Mouse (Mus musculus): ENCODE measurements around the gene Klhdc7b. TPM values are rescaled to one million over a fixed set of nuclear protein-coding genes. Genes with fewer than 3 reads are reported as not detected.

Klhdc7b gene
- polyA plus RNA-seq, 1 experiment from 2014 or later: not detected

DNA sequence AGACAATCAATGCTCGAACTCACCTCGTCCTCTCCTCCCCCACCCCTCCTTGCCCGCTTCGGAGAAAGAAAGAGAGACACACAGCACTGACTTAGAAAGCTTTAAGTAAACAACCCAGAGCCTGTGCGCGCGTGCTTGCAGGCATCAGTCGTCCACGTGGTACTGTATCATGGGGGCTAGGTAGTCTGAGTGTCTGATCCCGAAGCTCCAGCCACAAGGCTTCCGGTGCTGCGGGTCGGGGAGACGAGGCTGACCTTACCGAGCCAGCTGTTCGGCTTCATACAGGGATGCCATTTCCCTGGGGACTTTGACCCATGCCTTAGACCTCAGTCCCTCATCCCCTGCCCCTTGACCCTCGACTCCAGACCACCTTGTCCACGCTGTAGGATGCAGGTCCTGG, 7.4 kb upstream of the Klhdc7b start:
- Histone ChIP-seq H3K4me3 (peak overlapping the region; percentile 32), H3K27me3 (replicated peaks; ENCODE audit: low read depth, poor library complexity, severe bottlenecking) (peaks cover 79% of the 10 kb centered on the region), H3K4me1 (peaks cover 55% of the 10 kb centered on the region), H3K27ac (replicated peaks) (no peak overlapping the region), H3K9me3 (no peaks in the 10 kb centered on the region), H3K36me3 (replicated peaks) (peaks cover 6% of the 10 kb centered on the region)
- DNase-seq (ENCODE audit: low spot score): peak; percentile 37
- 5% methylated on average over 18 of the region's 18 CpGs for WGBS

GRCm38 (mm10) chr15:89377938-89378828, 6.5 kb upstream of the Klhdc7b start:
- peak; percentile 25 for DNase-seq (ENCODE audit: low spot score)
- Histone ChIP-seq H3K4me3 (peak overlapping the region; percentile 53), H3K27me3 (replicated peaks; ENCODE audit: low read depth, poor library complexity, severe bottlenecking) (peaks cover 85% of the 10 kb centered on the region), H3K27ac (replicated peaks) (peak overlapping the region; percentile 36; the same call in 1 of the 2 replicates), H3K36me3 (replicated peaks) (no peaks in the 10 kb centered on the region), H3K9me3 (no peaks in the 10 kb centered on the region), H3K4me1 (peaks cover 47% of the 10 kb centered on the region)
- WGBS: 10% methylated on average over 46 of the region's 46 CpGs

DNA sequence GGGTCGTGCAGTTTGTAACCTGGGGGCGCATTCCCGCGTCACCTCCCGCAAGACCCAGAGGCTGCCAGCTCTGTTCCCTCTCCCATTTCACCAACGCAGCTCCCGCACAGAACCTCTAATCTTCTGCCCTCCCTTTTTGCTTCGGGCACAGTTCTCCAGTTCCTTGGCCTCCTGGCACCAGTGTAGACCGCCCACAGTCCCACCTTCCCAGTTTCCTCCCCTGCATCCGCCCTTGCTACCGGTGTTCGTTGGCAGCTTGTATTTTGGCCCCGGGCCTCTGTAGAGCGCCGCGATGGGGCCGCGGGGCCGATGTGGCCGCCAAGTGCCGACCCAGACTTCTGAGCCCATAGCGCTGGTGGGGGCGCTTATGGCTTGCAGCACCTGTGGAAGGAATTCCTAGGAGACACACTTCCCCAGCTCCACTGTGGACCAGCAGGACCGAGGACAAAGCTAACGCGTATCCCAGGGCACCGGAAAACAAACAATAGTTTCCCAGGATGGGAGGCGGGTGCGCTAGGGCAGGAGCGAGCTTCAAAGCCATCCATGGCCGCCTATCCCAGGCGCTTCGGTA, 5.8 kb upstream of the Klhdc7b start, which contains the start of gene Odf3b:
Gene Odf3b, minus strand, starts transcription at position 452 of the 571 bp plus-strand sequence.
- DNase-seq (ENCODE audit: low spot score): peak; percentile 51
- WGBS: under 1% methylated on average over 33 of the region's 33 CpGs

DNA sequence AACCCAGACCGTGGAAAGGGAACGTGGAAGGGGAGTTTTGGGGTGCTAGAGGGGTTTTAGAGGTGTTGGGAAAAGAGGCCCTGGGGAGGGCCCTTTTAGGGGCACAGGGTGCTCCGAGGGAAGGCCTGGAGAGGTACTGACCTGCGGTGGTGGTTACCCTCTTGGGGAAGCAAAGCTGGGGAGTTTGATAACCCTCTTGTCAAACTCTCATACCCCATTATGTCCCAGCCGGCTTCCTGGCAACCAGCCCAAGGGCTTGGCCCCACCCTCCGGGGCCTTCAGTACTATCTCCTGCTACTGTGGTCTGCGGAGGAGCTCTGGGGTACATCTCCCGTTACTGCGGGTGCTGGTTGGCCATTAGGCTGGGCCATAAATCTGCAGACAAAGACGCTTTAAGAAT, 5.3 kb upstream of the Klhdc7b start:
- no peak overlapping the region for H3K27ac ChIP-seq (replicated peaks)
- 11% methylated on average over 10 of the region's 10 CpGs for WGBS
- H3K9me3 ChIP-seq: no peaks in the 10 kb centered on the region
- peak; percentile 34 for DNase-seq (ENCODE audit: low spot score)
- peaks cover 36% of the 10 kb centered on the region for H3K4me1 ChIP-seq
- H3K4me3 ChIP-seq: peak overlapping the region; percentile 53
- peaks cover 91% of the 10 kb centered on the region for H3K27me3 ChIP-seq (replicated peaks; ENCODE audit: low read depth, poor library complexity, severe bottlenecking)
- H3K36me3 ChIP-seq (replicated peaks): no peaks in the 10 kb centered on the region

More for the DNA sequence above, 5.8 kb upstream of the Klhdc7b start, which contains the start of gene Odf3b:
- Histone ChIP-seq H3K4me3 (peak within 1 kb of the TSS; percentile 53), H3K36me3 (replicated peaks) (no peaks in the 10 kb centered on the region), H3K27me3 (replicated peaks; ENCODE audit: low read depth, poor library complexity, severe bottlenecking) (peaks cover 90% of the 10 kb centered on the region), H3K27ac (replicated peaks) (peak within 1 kb of the TSS; percentile 36; the same call in 1 of the 2 replicates), H3K4me1 (peaks cover 41% of the 10 kb centered on the region), H3K9me3 (no peaks in the 10 kb centered on the region)

- 40% methylated on average over 12 of the region's 12 CpGs for WGBS
- no peak for DNase-seq (ENCODE audit: low spot score)
- peaks cover 55% of the 10 kb centered on the region for H3K27me3 ChIP-seq (replicated peaks; ENCODE audit: low read depth, poor library complexity, severe bottlenecking)
- no peaks in the 10 kb centered on the region for H3K9me3 ChIP-seq
- no peak overlapping the region for H3K4me3 ChIP-seq
- no peaks in the 10 kb centered on the region for H3K36me3 ChIP-seq (replicated peaks)
- H3K4me1 ChIP-seq: 0 out of 2 replicates have a peak, but pooled peaks cover 7% of the 10 kb centered on the region
- no peak overlapping the region for H3K27ac ChIP-seq (replicated peaks)
Measured at GRCm38 (mm10) chr15:89387127-89387526, 2.4 kb downstream of the Klhdc7b start.

- H3K27me3 ChIP-seq (replicated peaks; ENCODE audit: low read depth, poor library complexity, severe bottlenecking): peaks cover 33% of the 10 kb centered on the region
Measured at GRCm38 (mm10) chr15:89390081-89390480, 5.4 kb downstream of the Klhdc7b start.

DNA sequence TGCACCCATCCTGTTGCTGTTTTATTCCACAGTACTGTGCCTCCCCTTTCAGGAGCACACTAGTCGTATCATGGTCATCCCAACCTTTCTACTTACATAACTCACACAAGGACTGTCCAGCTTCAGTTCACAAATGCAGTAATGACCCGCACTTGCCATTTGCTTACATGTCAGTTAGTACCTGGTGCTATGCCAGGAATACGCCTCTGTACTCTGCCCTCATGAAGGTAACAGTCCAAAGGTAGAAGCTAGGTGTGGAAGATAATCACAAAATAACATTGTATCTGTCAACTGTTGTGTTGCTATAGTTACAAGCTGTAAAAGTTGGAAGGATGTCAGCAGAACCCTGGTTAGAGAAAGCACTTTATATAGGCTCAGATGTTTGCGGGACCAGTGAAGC, 12.2 kb downstream of the Klhdc7b start:
- no peak for DNase-seq (ENCODE audit: low spot score)
- WGBS: 87% methylated on average over 4 of the region's 4 CpGs
- H3K27ac ChIP-seq (replicated peaks): no peak overlapping the region
- no peaks in the 10 kb centered on the region for H3K36me3 ChIP-seq (replicated peaks)
- no peaks in the 10 kb centered on the region for H3K9me3 ChIP-seq
- H3K4me3 ChIP-seq: no peak overlapping the region
- no peaks in the 10 kb centered on the region for H3K4me1 ChIP-seq
- no peaks in the 10 kb centered on the region for H3K27me3 ChIP-seq (replicated peaks; ENCODE audit: low read depth, poor library complexity, severe bottlenecking)

More at GRCm38 (mm10) chr15:89390081-89390480, 5.4 kb downstream of the Klhdc7b start:
- Histone ChIP-seq H3K36me3 (replicated peaks) (no peaks in the 10 kb centered on the region), H3K9me3 (no peaks in the 10 kb centered on the region), H3K4me1 (0 out of 2 replicates have a peak, but pooled peaks cover under 1% of the 10 kb centered on the region), H3K27ac (replicated peaks) (no peak overlapping the region), H3K4me3 (no peak overlapping the region)
- no peak for DNase-seq (ENCODE audit: low spot score)
- 93% methylated on average over 10 of the region's 10 CpGs for WGBS

GRCm38 (mm10) chr15:89398146-89398545, 13.4 kb downstream of the Klhdc7b start:
- WGBS: 80% methylated on average over 2 of the region's 2 CpGs
- no peak for DNase-seq (ENCODE audit: low spot score)
- H3K36me3 ChIP-seq (replicated peaks): no peaks in the 10 kb centered on the region
- no peak overlapping the region for H3K4me3 ChIP-seq
- no peaks in the 10 kb centered on the region for H3K4me1 ChIP-seq
- no peaks in the 10 kb centered on the region for H3K9me3 ChIP-seq
- no peaks in the 10 kb centered on the region for H3K27me3 ChIP-seq (replicated peaks; ENCODE audit: low read depth, poor library complexity, severe bottlenecking)
- H3K27ac ChIP-seq (replicated peaks): no peak overlapping the region

GRCm38 (mm10) chr15:89399716-89400115, 15.0 kb downstream of the Klhdc7b start:
- Histone ChIP-seq H3K4me3 (no peak overlapping the region), H3K36me3 (replicated peaks) (no peaks in the 10 kb centered on the region), H3K27ac (replicated peaks) (no peak overlapping the region), H3K4me1 (no peaks in the 10 kb centered on the region), H3K9me3 (no peaks in the 10 kb centered on the region), H3K27me3 (replicated peaks; ENCODE audit: low read depth, poor library complexity, severe bottlenecking) (no peaks in the 10 kb centered on the region)
- DNase-seq (ENCODE audit: low spot score): no peak
- WGBS: 71% methylated on average over 1 of the region's 1 CpGs

DNA sequence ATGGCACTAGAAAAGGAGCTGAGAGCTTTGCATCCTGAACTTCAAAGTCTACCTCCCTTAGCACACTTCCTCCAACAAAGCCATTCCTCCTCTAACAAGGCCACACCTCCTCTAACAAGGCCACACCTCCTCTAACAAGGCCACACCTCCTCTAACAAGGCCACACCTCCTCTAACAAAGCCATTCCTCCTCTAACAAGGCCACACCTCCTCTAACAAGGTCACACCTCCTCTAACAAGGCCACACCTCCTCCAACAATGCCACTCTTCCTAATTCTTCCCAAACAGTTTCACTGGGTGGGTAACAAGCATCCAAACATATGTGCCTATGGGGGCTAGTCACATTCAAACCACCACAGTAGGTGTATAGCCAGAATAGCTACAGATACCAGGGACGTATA, 17.8 kb downstream of the Klhdc7b start:
- DNase-seq (ENCODE audit: low spot score): no peak
- H3K9me3 ChIP-seq: peaks cover 2% of the 10 kb centered on the region; the same call in 1 of the 2 replicates
- H3K27ac ChIP-seq (replicated peaks): no peak overlapping the region
- no peaks in the 10 kb centered on the region for H3K36me3 ChIP-seq (replicated peaks)
- no peak overlapping the region for H3K4me3 ChIP-seq
- no peaks in the 10 kb centered on the region for H3K4me1 ChIP-seq
- no peaks in the 10 kb centered on the region for H3K27me3 ChIP-seq (replicated peaks; ENCODE audit: low read depth, poor library complexity, severe bottlenecking)
- WGBS: 86% methylated on average over 1 of the region's 1 CpGs

DNA sequence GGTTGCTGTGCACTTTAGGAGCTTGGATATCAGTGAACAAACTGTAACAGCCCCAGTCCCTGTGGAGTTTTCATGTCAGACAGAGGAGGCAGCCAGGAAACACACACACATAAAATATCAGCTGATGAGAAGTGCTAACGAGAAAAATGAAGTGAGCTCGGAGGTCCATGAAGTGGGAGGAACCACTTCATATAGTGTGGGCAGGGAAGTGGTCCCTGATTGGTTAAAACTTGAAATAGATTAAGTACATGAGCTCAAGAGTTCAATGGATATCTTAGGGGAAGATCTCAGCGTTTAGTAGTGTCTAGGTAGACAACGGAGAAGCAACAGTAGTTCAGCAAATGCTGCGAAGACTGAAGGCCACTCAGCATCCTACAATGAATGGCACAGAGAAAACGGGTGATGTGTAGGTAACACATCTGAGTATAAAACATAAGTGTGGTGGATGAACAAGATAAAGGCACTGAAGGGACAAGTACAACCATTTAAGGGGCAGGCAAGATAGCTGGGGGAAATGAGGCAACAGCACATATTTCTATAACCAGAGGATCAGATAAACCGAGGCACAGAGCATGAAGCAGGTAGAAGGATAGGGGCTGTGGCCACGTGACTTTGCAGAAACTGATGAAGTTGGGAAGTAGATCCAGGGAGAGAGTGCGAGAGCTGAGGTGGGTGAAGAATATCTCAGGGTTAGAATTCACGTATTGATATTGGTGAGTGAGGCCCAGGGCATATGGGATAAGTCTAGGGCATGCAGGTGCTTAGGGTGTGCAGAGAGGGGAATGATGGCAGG, 20.3 kb downstream of the Klhdc7b start:
- no peaks in the 10 kb centered on the region for H3K27me3 ChIP-seq (replicated peaks; ENCODE audit: low read depth, poor library complexity, severe bottlenecking)
- H3K27ac ChIP-seq (replicated peaks): no peak overlapping the region
- H3K36me3 ChIP-seq (replicated peaks): no peaks in the 10 kb centered on the region
- peaks cover 12% of the 10 kb centered on the region for H3K9me3 ChIP-seq
- H3K4me3 ChIP-seq: no peak overlapping the region
- WGBS: 86% methylated on average over 10 of the region's 10 CpGs
- no peaks in the 10 kb centered on the region for H3K4me1 ChIP-seq
- no peak for DNase-seq (ENCODE audit: low spot score)

DNA sequence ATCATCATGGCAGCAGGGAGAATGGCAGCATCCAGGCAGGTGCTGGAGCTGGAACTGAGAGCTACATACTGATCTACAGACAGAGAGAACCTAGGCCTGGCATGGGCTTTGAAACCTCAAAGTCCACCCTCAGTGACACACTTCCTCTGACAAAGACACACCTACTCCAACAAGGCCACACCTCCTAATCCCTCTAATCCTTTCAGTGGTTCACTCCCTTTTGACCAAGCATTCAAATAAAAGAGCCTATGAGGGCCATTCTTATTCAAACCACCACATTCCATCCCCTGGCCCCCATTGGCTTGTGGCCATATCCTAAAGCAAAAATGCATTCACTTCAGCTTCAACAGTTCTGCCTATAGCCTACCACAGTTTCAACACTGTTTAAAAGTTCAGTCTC, 22.0 kb downstream of the Klhdc7b start:
- Histone ChIP-seq H3K36me3 (replicated peaks) (no peaks in the 10 kb centered on the region), H3K4me1 (no peaks in the 10 kb centered on the region), H3K27ac (replicated peaks) (no peak overlapping the region), H3K9me3 (peaks cover 12% of the 10 kb centered on the region), H3K4me3 (no peak overlapping the region), H3K27me3 (replicated peaks; ENCODE audit: low read depth, poor library complexity, severe bottlenecking) (no peaks in the 10 kb centered on the region)
- DNase-seq (ENCODE audit: low spot score): no peak
